Mouse (Mus musculus): ENCODE data around the gene Tshr.

Tshr gene

DNA sequence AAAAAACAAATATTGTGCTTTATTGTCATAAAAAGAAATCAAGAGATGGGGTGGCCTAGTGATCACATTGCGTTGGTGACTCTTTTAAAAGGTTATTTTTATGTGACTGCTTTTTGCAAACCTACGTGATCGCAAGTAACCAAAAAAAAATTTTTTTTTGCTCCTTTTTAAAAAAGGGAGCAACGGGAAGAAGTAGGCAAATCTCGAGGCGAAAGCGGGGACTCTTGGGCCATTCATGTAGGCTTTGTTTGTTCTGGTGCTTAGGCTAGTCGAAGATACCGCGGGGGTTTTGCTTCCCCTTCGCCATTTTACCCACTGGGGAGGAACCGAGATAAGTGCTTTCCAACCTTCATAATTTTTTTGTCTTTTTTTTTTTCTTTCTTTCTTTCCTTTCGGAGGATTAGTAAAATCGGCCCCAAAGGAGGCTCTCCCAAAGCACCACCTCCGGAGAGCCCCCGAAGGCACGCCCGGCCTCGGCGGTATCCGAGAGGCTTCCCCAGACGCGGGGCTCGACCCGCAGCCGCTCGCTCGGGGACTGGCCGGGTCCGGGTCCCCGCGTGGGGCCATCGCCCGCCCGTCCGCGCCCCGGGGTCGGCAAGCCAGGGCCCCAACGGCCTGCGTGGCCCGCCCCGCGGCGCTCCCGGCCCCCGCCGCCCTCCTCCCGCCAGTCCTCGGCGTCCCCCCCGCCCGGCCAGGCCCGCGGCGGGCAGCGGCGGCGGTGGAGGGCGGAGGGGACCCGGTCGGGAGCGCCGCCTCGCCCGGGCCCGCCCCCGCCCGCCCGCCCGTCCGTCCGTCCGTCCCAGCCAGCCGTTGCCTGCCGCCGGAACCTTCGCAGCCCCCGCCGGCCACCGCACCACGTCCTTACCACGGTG is 204.5 kb downstream of the Tshr start:
- peak; percentile 67 for DNase-seq

- no peak for DNase-seq
Measured at GRCm38 (mm10) chr12:91589542-91589846, 205.1 kb downstream of the Tshr start.

DNA sequence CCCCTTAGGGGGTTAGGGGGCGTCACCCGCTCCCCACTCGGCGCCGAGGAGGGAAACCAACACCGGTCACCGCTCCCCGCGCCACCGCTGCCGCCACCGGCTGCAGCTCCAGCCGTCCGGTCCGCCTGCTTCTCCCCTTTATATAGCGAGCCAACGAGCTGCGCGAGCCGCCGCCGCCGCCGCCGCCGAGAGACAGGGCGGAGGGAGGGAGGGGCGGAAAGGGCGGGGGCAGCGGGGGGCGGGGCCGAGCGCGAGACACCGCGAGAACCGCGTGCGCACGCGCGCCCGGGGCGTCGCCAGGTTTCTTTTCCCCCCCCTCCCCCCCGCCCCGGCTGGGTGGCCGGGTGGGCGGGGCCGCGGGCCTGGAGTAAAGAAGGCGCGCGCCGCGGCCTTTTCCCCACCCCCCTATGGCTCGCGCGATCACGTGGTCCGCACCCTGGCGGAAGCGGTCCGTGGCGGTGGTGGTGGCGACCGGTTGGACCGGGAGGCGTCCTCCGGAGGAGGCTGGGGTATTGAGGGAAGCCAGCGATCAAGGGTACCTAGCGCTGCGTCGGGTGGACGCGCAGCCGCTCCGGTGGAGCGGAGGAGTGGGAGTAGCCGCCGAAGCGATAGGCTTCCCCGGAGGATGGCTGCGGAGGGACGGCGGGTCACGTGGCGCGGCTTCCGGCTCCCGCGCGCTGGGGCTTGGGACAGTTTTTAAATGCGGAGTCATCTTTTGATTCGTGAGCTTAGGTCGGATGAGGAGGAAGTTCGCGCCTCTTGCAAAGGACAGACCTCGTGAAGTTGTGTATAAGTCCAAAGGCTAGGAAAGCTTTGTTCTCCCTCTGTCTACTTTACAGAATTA is 205.7 kb downstream of the Tshr start, which contains the start of gene Gtf2a1:
Gtf2a1 (minus strand) TSS at position 641 of the 844 bp plus-strand sequence.
- peak; percentile 96 for DNase-seq

DNA sequence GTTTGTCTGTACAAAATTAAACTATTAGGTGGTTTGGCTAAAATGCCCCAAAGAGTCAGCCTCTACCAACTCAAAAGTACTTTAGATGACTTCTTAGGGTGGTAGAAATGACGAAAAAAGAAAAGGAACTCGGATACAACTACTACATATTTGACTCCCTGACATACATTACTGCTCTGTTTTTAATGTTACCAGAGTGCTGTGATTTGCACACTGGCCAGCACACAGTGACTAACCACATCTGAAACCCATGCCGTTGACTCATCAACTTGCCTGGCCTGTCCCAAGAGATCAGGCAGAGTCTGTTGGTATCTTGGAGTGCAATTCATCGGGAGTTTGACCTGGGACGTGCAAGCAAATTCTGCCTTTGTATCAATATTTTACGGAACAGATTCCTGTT is 206.4 kb downstream of the Tshr start:
- DNase-seq = peak; percentile 13

GRCm38 (mm10) chr12:91591191-91591590 is 206.8 kb downstream of the Tshr start:
- no peak for DNase-seq

- DNase-seq = no peak
Measured at GRCm38 (mm10) chr12:91592128-91592527, 207.8 kb downstream of the Tshr start.

Data from thymus, postnatal 14 days (tissue).